Mouse (Mus musculus) liver, adult 2 months (tissue): Measurements from ENCODE around the gene Kalrn.

Experiments
- CTCF ChIP-seq: fragments of 200-500 bp; IDR thresholded peaks from 2 replicates; pipeline ENCODE4 v1.5.1; 2011; ENCODE audit warnings: low read depth, low read length, control low read depth
- POLR2A ChIP-seq: fragments of 200-500 bp; IDR thresholded peaks from 2 replicates; pipeline ENCODE4 v1.6.1; 2011; ENCODE audit warnings: low read length, control low read depth; ENCODE audit not compliant: insufficient read depth; ENCODE audit errors: extremely low read depth

DNA sequence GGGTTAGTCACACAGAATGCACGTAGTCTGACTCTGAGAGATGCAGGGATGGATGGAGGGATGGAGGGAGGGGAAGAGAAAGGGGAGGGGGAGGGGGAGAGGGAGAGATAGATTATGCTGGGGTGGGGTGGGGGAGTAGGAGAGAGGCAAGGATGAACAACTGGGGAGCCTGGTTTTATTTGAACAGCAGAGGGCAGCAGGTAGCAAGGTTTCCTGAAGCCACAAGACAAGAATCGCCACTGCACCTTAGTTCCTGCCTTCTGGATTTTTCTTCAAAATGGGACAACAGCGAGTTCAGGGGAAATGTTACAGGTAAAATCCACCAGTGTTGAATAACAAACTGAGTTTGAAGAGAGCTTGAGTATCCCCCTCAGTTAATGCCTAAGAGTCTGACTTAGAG, 573.9 kb downstream of the Kalrn start:
- TF ChIP-seq CTCF (peak; percentile 62), POLR2A (no peak)
